Mouse (Mus musculus): ENCODE data around the gene Fbxl22.

- TF ChIP-seq POLR2A (IDR thresholded peaks at IDR 0.05; ENCODE audit: low read depth, low read length) (no peak), CTCF (conservative IDR thresholded peaks at IDR 0.05; ENCODE audit: insufficient read depth, insufficient read length, low read depth, low read length) (no peak)
Observed at GRCm38 (mm10) chr9:66518901-66519300, 4.5 kb upstream of the Fbxl22 start.
